In genomic region chr2:122806040-122806439, GRCm38 (mm10) we compare ENCODE assay signal across 30 mouse cellular contexts. TPM values are rescaled to one million over a fixed set of nuclear protein-coding genes. Genes with fewer than 3 reads are reported as not detected.
DNase-seq lines count a peak whose midpoint lies in the region; ATAC-seq and TF ChIP-seq lines count a peak whose summit lies in the region.
"Had no signal": no experiment of that assay in that cellular context is flagged by ENCODE, and none has a peak within 500 bp of the region (broad histone marks: within the 10 kb centered on the region; RNA-seq: fewer than 3 reads in every experiment).

No protein-coding gene starts in this region.

- H3K27me3 ChIP-seq in testis, adult 2 months (ENCODE audit: control insufficient read depth, insufficient read depth, low read length): no peaks in the 10 kb centered on the region
- H3K27me3 ChIP-seq: forebrain, embryonic 15.5 days; kidney, embryonic 15.5 days; limb, embryonic 13.5 days; neural tube, embryonic 12.5 days had no signal

- TF ChIP-seq POLR2A in testis, adult 2 months (IDR thresholded peaks at IDR 0.05; ENCODE audit: control insufficient read depth, low read depth, low read length): no peak

- peak overlapping the region; percentile 52 for H3K27ac ChIP-seq in testis, adult 2 months (ENCODE audit: control insufficient read depth, insufficient read depth, low read depth, low read length)
- H3K27ac ChIP-seq: forebrain, embryonic 10.5 days; forebrain, embryonic 15.5 days; hindbrain, embryonic 10.5 days; kidney, embryonic 15.5 days; layer of hippocampus, adult 2 months; limb, embryonic 13.5 days; macrophage; neural tube, embryonic 12.5 days had no signal

- no peak for TF ChIP-seq CTCF in testis, adult 2 months (IDR thresholded peaks at IDR 0.05; ENCODE audit: control insufficient read depth, insufficient read depth, insufficient replicate concordance, low read depth, low read length)

- no peaks in the 10 kb centered on the region for H3K4me1 ChIP-seq in testis, adult 2 months (ENCODE audit: control insufficient read depth, insufficient read depth, low read length)
- H3K4me1 ChIP-seq: forebrain, embryonic 15.5 days; hindbrain, embryonic 10.5 days; kidney, embryonic 15.5 days; limb, embryonic 13.5 days; neural tube, embryonic 12.5 days had no signal

- H3K36me3 ChIP-seq in testis, adult 2 months (ENCODE audit: control insufficient read depth, insufficient read depth, low read length): no peaks in the 10 kb centered on the region
- H3K36me3 ChIP-seq: forebrain, embryonic 10.5 days; forebrain, embryonic 15.5 days; hindbrain, embryonic 10.5 days; kidney, embryonic 15.5 days; limb, embryonic 13.5 days; neural tube, embryonic 12.5 days had no signal

- no peak overlapping the region for H3K4me3 ChIP-seq in testis, adult 2 months (ENCODE audit: control insufficient read depth, low read depth, low read length)
- H3K4me3 ChIP-seq: forebrain, embryonic 10.5 days; forebrain, embryonic 15.5 days; hindbrain, embryonic 10.5 days; kidney, embryonic 15.5 days; layer of hippocampus, adult 2 months; limb, embryonic 13.5 days; neural tube, embryonic 12.5 days had no signal

- ATAC-seq in common myeloid progenitor, adult 5-6 weeks (replicated peaks; ENCODE audit: low read depth, poor library complexity, severe bottlenecking): peak; percentile 60; the same call in 1 of the 2 replicates
- ATAC-seq in megakaryocyte, adult 5-6 weeks (ENCODE audit: poor library complexity, severe bottlenecking): 0 out of 2 replicates have a peak, but pooled peaks have one; percentile 10
- ATAC-seq: activated CD4-positive, CD25-positive, alpha-beta regulatory T cell, adult 4 months; forebrain, embryonic 15.5 days; hindbrain, embryonic 16.5 days; midbrain, embryonic 16.5 days had no signal

- no peak for DNase-seq in testis, postnatal 14 days (ENCODE audit: low spot score)
- no peak for DNase-seq in frontal cortex, postnatal 14 days (ENCODE audit: low spot score in 2 of 2)
- DNase-seq in embryo, embryonic 11 days: no peak
- DNase-seq: adrenal gland, adult 2 months; B cell, adult 2 months; cerebellum, adult 18-20 months; cerebellum, postnatal 10 days; heart, postnatal 14 days; kidney, adult 18-20 months; kidney, postnatal 36 days; lung, adult 2 months; lung, postnatal 10 days; right cerebral cortex, adult 18-20 months; spleen, adult 18-20 months; thymus, adult 2 months; thymus, postnatal 36 days had no signal

RNA-seq across cellular contexts. Expression of gene Sqor, which starts 41.0 kb away (rescaled TPM):
- polyA plus RNA-seq in testis, adult 2 months (2012; rRNA removed): 324 and 336 TPM in 2 replicates
- total RNA-seq in common myeloid progenitor, adult 5-6 weeks (2017): 18.8 and 30.8 TPM in 2 replicates
- total RNA-seq in megakaryocyte, adult 5-6 weeks (2015): 106 and 117 TPM in 2 replicates
- total RNA-seq in megakaryocyte, adult 5-6 weeks (2017): 167 and 173 TPM in 2 replicates
